Mouse (Mus musculus) ES-Bruce4 (cell line): ENCODE measurements around the gene Qpctl.

Experiments used
- CTCF ChIP-seq: IDR thresholded peaks from one replicate; pipeline ENCODE4 v1.8.1; 2011; ENCODE audit warnings: low read depth, low read length
- EP300 ChIP-seq: IDR thresholded peaks from 2 replicates; pipeline ENCODE4 v1.6.1; 2011; ENCODE audit warnings: low read depth, low read length; ENCODE audit not compliant: insufficient read depth
- POLR2A ChIP-seq: IDR thresholded peaks from one replicate; pipeline ENCODE4 v1.8.1; 2011; ENCODE audit warnings: low read length; ENCODE audit not compliant: insufficient read depth

DNA sequence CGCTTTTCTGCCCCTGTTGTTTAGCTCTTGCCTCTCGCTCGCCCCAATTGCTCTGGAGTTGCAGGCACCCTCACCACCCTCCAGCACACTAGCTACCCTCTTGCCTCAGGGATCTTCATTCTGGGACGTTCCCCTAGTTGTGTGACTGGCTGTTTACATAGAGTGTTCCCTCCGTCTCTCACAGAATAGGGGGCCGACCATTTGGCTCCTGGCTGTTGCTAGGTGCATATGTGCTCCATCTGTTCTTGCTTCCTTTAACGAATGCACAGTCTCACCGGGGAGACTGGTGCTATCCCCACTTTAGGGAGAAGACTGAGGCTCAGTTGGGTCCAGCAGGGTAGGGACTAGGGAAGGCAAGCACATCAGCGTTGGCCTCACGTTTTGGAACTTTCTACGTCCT is 9.5 kb upstream of the Qpctl start:
- no peak for TF ChIP-seq CTCF
- TF ChIP-seq EP300: no peak
- TF ChIP-seq POLR2A: no peak
